ENCODE assay signal across 7 mouse cellular contexts in the genomic region with DNA sequence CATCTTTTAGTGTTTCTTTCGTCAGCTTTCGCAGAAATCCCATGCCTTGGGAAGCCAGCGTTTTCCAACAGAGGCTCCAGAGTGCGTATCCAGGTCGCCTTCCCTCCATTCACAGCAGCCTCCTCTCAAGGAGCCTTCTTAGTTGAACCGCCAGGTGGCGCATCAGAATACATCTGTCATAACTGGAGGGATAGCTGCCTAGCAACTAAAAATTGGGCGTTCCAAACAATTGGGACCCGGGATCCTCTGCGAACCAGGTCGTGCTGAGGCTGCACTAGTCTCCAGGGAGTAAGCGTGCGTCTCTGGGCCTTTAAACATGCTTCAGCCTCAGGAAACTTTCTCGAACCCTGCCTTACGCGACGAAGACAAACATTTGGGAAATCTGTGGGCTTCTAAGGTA. TPM values are rescaled to one million over a fixed set of nuclear protein-coding genes. Genes with fewer than 3 reads are reported as not detected.
DNase-seq lines count a peak whose midpoint lies in the region; ATAC-seq lines count a peak whose summit lies in the region.

No protein-coding gene starts in this region.

- H3K27ac ChIP-seq in embryonic facial prominence, embryonic 11.5 days (replicated peaks; ENCODE audit: low read depth, low read length) = no peak overlapping the region
- H3K27ac ChIP-seq in limb, embryonic 11.5 days (replicated peaks; ENCODE audit: low read depth, low read length) = no peak overlapping the region
- peak overlapping the region; percentile 70 for H3K27ac ChIP-seq in midbrain, embryonic 14.5 days (replicated peaks; ENCODE audit: low read depth, low read length)

- H3K4me2 ChIP-seq in embryonic facial prominence, embryonic 11.5 days (ENCODE audit: low read depth, low read length) = peak overlapping the region; percentile 32
- H3K4me2 ChIP-seq in limb, embryonic 11.5 days (ENCODE audit: low read depth, severe bottlenecking) = peak overlapping the region; percentile 21; the same call in 1 of the 2 replicates
- H3K4me2 ChIP-seq in midbrain, embryonic 14.5 days (ENCODE audit: low read length) = peak overlapping the region; percentile 85

- H3K36me3 ChIP-seq in embryonic facial prominence, embryonic 11.5 days (replicated peaks; ENCODE audit: control insufficient read depth, insufficient read depth, low read depth, low read length) = no peaks in the 10 kb centered on the region
- no peaks in the 10 kb centered on the region for H3K36me3 ChIP-seq in limb, embryonic 11.5 days (ENCODE audit: control insufficient read depth, insufficient read depth, low read length)
- H3K36me3 ChIP-seq in midbrain, embryonic 14.5 days (ENCODE audit: control insufficient read depth, insufficient read depth, low read length) = no peaks in the 10 kb centered on the region

- peak; percentile 81 for DNase-seq in adrenal gland, postnatal 25 days
- DNase-seq in embryonic facial prominence, embryonic 11.5 days (ENCODE audit: low spot score) = peak; percentile 96
- peak; percentile 85 to 90 for DNase-seq in heart, adult 18-20 months
- peak; percentile 86 for DNase-seq in kidney, adult 18-20 months
- peak; percentile 89 for DNase-seq in limb, embryonic 11.5 days (ENCODE audit: low spot score)
- DNase-seq in midbrain, embryonic 14.5 days = peak; percentile 95
- peak; percentile 62 for DNase-seq in spleen, adult 12 weeks (ENCODE audit: low spot score)

- no peak overlapping the region for H3K9ac ChIP-seq in embryonic facial prominence, embryonic 11.5 days (replicated peaks; ENCODE audit: low read length)
- peak overlapping the region; percentile 13; the same call in 1 of the 2 replicates for H3K9ac ChIP-seq in limb, embryonic 11.5 days (ENCODE audit: low read length)
- H3K9ac ChIP-seq in midbrain, embryonic 14.5 days (replicated peaks; ENCODE audit: low read length) = no peak overlapping the region; the same call in 1 of the 2 replicates

- ATAC-seq in embryonic facial prominence, embryonic 11.5 days (replicated peaks; ENCODE audit: insufficient number of reproducible peaks, low FRiP score, low TSS enrichment, low read depth) = peak; percentile 76
- peak; percentile 64; the same call in 1 of the 2 replicates for ATAC-seq in limb, embryonic 11.5 days (ENCODE audit: insufficient number of reproducible peaks, low FRiP score, low TSS enrichment, low read depth)
- ATAC-seq in midbrain, embryonic 14.5 days (ENCODE audit: low FRiP score, low TSS enrichment) = peak; percentile 68

- H3K27me3 ChIP-seq in embryonic facial prominence, embryonic 11.5 days (ENCODE audit: control insufficient read depth, insufficient read depth, low read length) = peaks cover 10% of the 10 kb centered on the region
- peaks cover 16% of the 10 kb centered on the region for H3K27me3 ChIP-seq in limb, embryonic 11.5 days (ENCODE audit: control insufficient read depth, insufficient read depth, low read length)
- H3K27me3 ChIP-seq in midbrain, embryonic 14.5 days (ENCODE audit: control insufficient read depth, insufficient read depth, low read length) = no peaks in the 10 kb centered on the region

- no peaks in the 10 kb centered on the region for H3K4me1 ChIP-seq in embryonic facial prominence, embryonic 11.5 days (ENCODE audit: control insufficient read depth, insufficient read depth, low read length)
- H3K4me1 ChIP-seq in limb, embryonic 11.5 days (ENCODE audit: control insufficient read depth, insufficient read depth, low read length) = 0 out of 2 replicates have a peak, but pooled peaks cover 2% of the 10 kb centered on the region
- peaks cover 12% of the 10 kb centered on the region; the same call in 1 of the 2 replicates for H3K4me1 ChIP-seq in midbrain, embryonic 14.5 days (ENCODE audit: control insufficient read depth, insufficient read depth, low read length)

- H3K4me3 ChIP-seq in embryonic facial prominence, embryonic 11.5 days (ENCODE audit: low read depth, low read length) = no peak overlapping the region; the same call in 1 of the 2 replicates
- no peak overlapping the region for H3K4me3 ChIP-seq in limb, embryonic 11.5 days (ENCODE audit: low read depth, low read length)
- H3K4me3 ChIP-seq in midbrain, embryonic 14.5 days (replicated peaks; ENCODE audit: low read depth, low read length) = peak overlapping the region; percentile 24

- H3K9me3 ChIP-seq in embryonic facial prominence, embryonic 11.5 days (replicated peaks; ENCODE audit: control insufficient read depth, low read length) = no peaks in the 10 kb centered on the region
- H3K9me3 ChIP-seq in limb, embryonic 11.5 days (ENCODE audit: control insufficient read depth, low read length) = no peaks in the 10 kb centered on the region
- no peaks in the 10 kb centered on the region for H3K9me3 ChIP-seq in midbrain, embryonic 14.5 days (ENCODE audit: control insufficient read depth, low read length)

- WGBS in embryonic facial prominence, embryonic 11.5 days = 4% methylated on average over 17 of the region's 17 CpGs
- WGBS in limb, embryonic 11.5 days = 7% methylated on average over 17 of the region's 17 CpGs
- 5% methylated on average over 17 of the region's 17 CpGs for WGBS in midbrain, embryonic 14.5 days

RNA-seq across cellular contexts. Expression of gene 5330417C22Rik, which starts 1.0 kb away (rescaled TPM):
- 7.5 and 9.4 TPM in 2 replicates for total RNA-seq in adrenal gland, postnatal 25 days (2021)
- polyA plus RNA-seq in embryonic facial prominence, embryonic 11.5 days (2014; fragmentation: Nextera tagmentation; extraction: Ambion mirVana) = 0.48 and 1.5 TPM in 2 replicates
- total RNA-seq in heart, adult 18-20 months (2021) = 1 to 10 TPM in 1 of 2 experiments, under 1 TPM in 1; 0.30 to 1.6 TPM
- 0.21 and 0.34 TPM in 2 replicates for polyA plus RNA-seq in limb, embryonic 11.5 days (2014; fragmentation: Nextera tagmentation; extraction: Ambion mirVana)
- 18.8 and 21.8 TPM in 2 replicates for polyA plus RNA-seq in midbrain, embryonic 14.5 days (2014; fragmentation: Nextera tagmentation; extraction: Ambion mirVana)

RNA-seq across cellular contexts. Expression of gene 1700013F07Rik, which starts 3.4 kb away (rescaled TPM):
- total RNA-seq in adrenal gland, postnatal 25 days (2021) = not detected in 2 replicates
- polyA plus RNA-seq in embryonic facial prominence, embryonic 11.5 days (2014; fragmentation: Nextera tagmentation; extraction: Ambion mirVana) = not detected in 2 replicates
- not detected for total RNA-seq in heart, adult 18-20 months (2021)
- polyA plus RNA-seq in limb, embryonic 11.5 days (2014; fragmentation: Nextera tagmentation; extraction: Ambion mirVana) = 0.47 TPM in 1 of 2 replicates, not detected in the other
- 1.6 and 1.9 TPM in 2 replicates for polyA plus RNA-seq in midbrain, embryonic 14.5 days (2014; fragmentation: Nextera tagmentation; extraction: Ambion mirVana)

RNA-seq across cellular contexts. Expression of gene Tmem167b, which starts 25.0 kb away (rescaled TPM):
- total RNA-seq in adrenal gland, postnatal 25 days (2021) = 48.8 and 56.2 TPM in 2 replicates
- 48.2 and 49.6 TPM in 2 replicates for polyA plus RNA-seq in embryonic facial prominence, embryonic 11.5 days (2014; fragmentation: Nextera tagmentation; extraction: Ambion mirVana)
- total RNA-seq in heart, adult 18-20 months (2021) = 10 to 100 TPM; 30.4 to 30.6 TPM
- polyA plus RNA-seq in limb, embryonic 11.5 days (2014; fragmentation: Nextera tagmentation; extraction: Ambion mirVana) = 37.1 and 39.7 TPM in 2 replicates
- 45.5 and 63.0 TPM in 2 replicates for polyA plus RNA-seq in midbrain, embryonic 14.5 days (2014; fragmentation: Nextera tagmentation; extraction: Ambion mirVana)

RNA-seq across cellular contexts. Expression of gene Taf13, which starts 34.2 kb away (rescaled TPM):
- total RNA-seq in adrenal gland, postnatal 25 days (2021) = 25.0 and 27.6 TPM in 2 replicates
- 64.1 and 70.3 TPM in 2 replicates for polyA plus RNA-seq in embryonic facial prominence, embryonic 11.5 days (2014; fragmentation: Nextera tagmentation; extraction: Ambion mirVana)
- total RNA-seq in heart, adult 18-20 months (2021) = 10 to 100 TPM; 14.9 to 15.5 TPM
- polyA plus RNA-seq in limb, embryonic 11.5 days (2014; fragmentation: Nextera tagmentation; extraction: Ambion mirVana) = 48.1 and 54.8 TPM in 2 replicates
- polyA plus RNA-seq in midbrain, embryonic 14.5 days (2014; fragmentation: Nextera tagmentation; extraction: Ambion mirVana) = 63.4 and 63.6 TPM in 2 replicates

RNA-seq across cellular contexts. Expression of gene Wdr47, which starts 53.8 kb away (rescaled TPM):
- total RNA-seq in adrenal gland, postnatal 25 days (2021) = 12.5 and 13.0 TPM in 2 replicates
- 16.9 and 17.2 TPM in 2 replicates for polyA plus RNA-seq in embryonic facial prominence, embryonic 11.5 days (2014; fragmentation: Nextera tagmentation; extraction: Ambion mirVana)
- 10 to 100 TPM in 1 of 2 experiments, 1 to 10 TPM in 1; 9.5 to 10.6 TPM for total RNA-seq in heart, adult 18-20 months (2021)
- polyA plus RNA-seq in limb, embryonic 11.5 days (2014; fragmentation: Nextera tagmentation; extraction: Ambion mirVana) = 8.3 and 9.3 TPM in 2 replicates
- 83.3 and 123 TPM in 2 replicates for polyA plus RNA-seq in midbrain, embryonic 14.5 days (2014; fragmentation: Nextera tagmentation; extraction: Ambion mirVana)

Comparison
In these comparisons a context has a peak if more than half of its experiments do, and no peak if none do; other contexts are left out.
1. H3K4me2 ChIP-seq: peak in every context shown above with its lines; median percentile 85 in midbrain, embryonic 14.5 days; 32 in embryonic facial prominence, embryonic 11.5 days; 21 in limb, embryonic 11.5 days.